Mouse (Mus musculus) ovary, adult 18-20 months (tissue): ENCODE measurements around the gene Nr4a1.

Experiments
- DNase-seq: peaks from one replicate; pipeline ENCODE4 v3.0.0; 2022; ENCODE audit warnings: low spot score, mixed read lengths

Gene Nr4a1

GRCm38 (mm10) chr15:101256463-101257206 lies 2.6 kb downstream of the Nr4a1 start:
- no peak for DNase-seq

GRCm38 (mm10) chr15:101258420-101258819 lies 4.4 kb downstream of the Nr4a1 start:
- DNase-seq = no peak

- no peak for DNase-seq
These were observed 5.9 kb downstream of the Nr4a1 start for GRCm38 (mm10) chr15:101259922-101260321.

GRCm38 (mm10) chr15:101260387-101260786 lies 6.3 kb downstream of the Nr4a1 start:
- no peak for DNase-seq

GRCm38 (mm10) chr15:101260874-101261622 lies 7.0 kb downstream of the Nr4a1 start:
- no peak for DNase-seq

DNA sequence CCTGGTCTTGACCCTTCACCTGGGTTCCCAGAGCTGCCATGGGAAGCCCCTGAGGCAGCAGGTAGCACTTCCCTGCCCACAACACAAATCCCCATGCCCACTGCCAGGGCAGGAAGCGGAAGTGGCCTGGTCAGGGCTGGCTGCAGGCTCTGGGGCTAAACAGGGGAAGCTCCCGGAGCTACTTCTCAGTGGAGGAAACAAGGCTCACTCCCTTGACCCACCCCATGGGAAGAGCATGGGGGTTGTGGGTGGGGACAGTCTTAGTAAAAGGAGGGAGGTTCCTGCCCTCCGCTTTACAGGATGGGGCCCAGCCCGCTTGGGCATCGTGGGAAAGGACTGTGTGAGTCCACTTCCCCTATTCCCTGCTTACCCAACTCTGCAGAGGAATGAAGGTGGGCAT lies 8.4 kb downstream of the Nr4a1 start:
- no peak for DNase-seq

- peak; percentile 93 for DNase-seq
These were observed 12.3 kb downstream of the Nr4a1 start for GRCm38 (mm10) chr15:101266132-101266963.

DNA sequence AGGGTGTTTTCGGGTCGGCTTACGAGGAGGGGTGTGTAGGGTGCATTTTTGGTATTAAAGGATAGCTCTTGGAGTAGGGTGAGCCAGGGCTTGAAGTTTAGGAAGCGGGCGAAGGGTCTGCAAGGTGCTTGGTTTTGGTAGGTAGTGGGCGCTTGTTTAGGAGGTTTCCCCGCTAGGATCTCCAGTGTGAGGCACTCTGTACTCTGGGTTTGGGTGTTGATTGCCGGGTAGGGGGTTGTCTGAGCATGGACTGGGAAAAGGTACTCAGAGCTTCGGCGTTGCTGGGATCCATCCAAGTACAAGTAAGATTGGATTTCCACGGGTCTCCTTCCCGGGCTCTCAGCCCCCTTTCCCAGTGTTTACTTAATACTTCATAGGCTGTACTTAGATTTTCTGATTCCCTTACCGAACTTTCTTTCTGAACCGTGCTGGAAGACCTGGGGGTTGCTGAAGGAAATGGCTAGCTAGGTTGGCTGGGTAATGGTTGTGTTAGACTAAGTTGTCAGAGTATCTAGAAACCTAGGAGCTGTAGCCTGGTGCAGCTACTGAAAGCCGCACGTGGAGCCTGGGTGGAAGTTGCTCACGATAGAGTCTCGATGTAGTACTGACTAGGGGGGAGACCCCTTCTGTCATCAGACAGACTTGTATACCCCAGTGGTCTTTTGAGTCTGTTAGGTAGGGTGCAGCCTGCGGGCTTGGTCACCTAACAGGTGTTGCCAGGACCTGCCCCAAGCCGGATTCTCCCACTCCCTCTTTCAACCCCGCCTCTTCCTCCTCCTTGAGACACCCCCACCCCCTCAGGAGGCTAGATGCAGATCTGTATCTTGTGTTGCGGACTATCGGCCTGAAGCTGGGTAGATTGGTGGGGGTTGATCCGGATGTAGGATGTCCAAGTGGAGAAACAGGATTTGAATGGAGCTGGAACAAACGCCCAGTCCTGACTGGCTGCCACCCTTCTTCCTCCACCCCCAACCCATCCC lies 13.3 kb downstream of the Nr4a1 start:
- DNase-seq = no peak

DNA sequence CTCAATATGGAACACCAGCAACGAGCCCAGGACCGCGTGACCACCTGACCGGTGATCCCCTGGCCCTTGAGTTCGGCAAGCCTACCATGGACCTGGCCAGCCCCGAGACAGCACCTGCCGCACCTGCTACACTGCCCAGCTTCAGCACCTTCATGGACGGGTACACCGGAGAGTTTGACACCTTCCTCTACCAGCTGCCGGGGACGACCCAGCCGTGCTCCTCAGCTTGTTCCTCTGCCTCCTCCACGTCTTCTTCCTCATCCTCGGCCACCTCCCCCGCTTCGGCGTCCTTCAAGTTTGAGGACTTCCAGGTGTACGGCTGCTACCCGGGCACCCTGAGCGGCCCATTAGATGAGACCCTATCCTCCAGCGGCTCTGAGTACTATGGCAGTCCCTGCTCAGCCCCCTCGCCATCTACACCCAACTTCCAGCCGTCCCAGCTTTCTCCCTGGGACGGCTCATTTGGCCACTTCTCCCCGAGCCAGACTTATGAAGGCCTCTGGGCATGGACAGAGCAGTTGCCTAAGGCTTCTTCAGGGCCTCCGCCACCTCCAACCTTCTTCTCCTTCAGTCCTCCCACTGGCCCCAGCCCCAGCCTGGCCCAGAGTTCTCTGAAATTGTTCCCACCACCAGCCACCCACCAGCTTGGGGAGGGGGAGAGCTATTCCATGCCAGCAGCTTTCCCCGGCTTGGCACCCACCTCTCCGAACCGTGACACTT lies 16.2 kb downstream of the Nr4a1 start:
- no peak for DNase-seq

DNA sequence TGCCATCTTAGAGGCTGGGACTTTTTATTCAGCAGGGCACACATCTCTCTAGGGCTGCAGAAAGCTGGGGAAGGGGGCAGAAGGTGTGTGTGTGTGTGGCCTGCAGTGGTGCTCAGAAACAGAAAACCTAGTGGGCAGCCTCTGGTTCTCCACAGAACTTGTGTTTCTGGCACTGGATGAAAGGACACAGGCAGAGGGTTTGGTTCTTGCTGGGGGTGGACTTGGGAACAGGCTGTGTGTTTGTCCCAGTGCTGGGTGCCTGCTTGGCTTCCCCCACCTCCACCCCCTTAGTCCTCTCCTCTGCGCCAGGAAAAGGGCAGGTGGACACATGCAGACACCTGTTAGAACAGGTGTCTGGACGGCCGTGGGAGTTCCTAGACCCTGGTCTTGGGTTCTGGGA lies 17.0 kb downstream of the Nr4a1 start:
- DNase-seq = no peak

DNA sequence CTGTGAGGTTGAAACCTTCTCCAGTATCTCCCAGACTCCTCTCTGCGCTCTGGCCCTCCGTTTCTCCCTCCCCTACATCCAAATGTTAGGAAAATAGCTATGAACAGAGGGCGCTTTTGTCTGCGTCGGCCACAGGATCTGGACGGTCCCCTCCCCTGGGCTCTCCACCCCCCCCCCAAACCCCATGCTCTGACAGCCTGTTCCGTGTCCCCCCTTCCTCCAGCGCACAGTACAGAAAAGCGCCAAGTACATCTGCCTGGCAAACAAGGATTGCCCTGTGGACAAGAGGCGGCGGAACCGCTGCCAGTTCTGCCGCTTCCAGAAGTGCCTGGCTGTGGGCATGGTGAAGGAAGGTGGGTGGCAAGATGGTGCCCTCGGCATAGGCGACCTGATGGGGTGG lies 17.4 kb downstream of the Nr4a1 start:
- no peak for DNase-seq

GRCm38 (mm10) chr15:101274380-101274779 lies 20.3 kb downstream of the Nr4a1 start:
- no peak for DNase-seq

DNA sequence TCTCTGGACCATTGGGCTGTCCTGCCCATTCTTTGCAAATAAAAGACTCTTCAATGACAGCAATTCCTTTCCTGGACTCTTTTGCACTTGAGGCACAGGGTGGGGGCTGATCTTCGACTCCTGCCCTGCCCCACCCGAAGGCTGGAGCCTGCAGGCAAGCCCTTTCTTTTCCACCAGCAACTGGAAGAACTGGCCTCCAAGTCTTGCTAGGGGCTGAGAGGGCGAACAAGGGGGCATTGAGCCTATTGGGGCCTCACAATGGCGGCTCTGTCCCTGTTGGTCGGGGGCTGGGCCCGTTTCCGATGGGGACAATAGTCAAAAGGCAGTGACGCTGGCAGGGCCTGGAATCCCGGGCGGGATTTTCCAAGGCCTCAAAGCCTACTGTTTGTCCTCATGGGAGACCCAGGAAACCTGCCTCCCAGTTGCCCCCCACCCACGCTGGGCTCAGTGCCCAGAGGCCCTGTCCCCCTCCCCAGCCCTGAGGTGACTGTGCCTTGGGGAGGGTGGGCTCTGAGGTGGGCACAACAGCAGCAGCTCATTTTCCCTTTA lies 23.4 kb downstream of the Nr4a1 start:
- no peak for DNase-seq

DNA sequence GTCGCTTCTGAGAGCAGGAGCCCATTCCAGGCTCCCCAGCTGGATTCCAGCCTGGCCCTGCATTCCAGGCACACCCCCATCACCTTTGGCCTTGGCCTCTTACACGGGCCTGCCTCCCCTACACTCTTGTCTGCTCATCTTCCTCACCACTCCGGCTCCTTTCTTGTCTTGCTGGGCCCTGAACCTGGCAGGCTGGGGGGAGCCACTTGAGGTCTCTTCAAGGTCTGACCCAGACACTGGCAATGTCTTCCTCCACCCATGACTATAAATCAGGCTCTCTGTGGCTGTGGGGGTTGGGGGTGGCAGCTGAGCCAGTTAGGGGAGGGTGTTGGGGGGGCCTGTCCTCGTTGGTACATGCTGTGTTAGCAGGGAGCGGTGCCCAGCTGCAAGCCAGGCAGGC lies 24.5 kb downstream of the Nr4a1 start:
- DNase-seq = peak; percentile 38

- peak; percentile 88 for DNase-seq
These were observed 25.4 kb downstream of the Nr4a1 start for GRCm38 (mm10) chr15:101279430-101279999.

DNA sequence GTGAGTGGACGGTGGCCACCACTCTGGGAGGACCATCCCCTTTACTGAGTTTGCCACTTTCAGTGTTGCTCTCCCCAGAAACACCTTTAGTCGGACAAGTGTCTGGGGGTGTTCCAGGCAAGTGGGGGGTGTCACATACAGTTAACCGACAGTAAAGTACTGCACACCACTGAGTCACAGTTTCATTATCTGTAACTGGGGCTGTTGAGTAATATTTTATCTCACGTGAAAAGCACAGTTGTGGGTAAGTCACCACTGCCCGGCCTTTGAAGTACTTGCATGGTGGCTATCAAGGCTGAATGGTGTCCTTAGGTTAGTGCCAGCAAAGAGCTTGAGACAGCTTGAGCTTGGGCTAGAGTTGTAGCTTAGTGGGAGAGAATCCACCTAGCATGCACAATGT lies 28.4 kb downstream of the Nr4a1 start:
- no peak for DNase-seq

- no peak for DNase-seq
These were observed 29.3 kb downstream of the Nr4a1 start for GRCm38 (mm10) chr15:101283183-101283910.

DNA sequence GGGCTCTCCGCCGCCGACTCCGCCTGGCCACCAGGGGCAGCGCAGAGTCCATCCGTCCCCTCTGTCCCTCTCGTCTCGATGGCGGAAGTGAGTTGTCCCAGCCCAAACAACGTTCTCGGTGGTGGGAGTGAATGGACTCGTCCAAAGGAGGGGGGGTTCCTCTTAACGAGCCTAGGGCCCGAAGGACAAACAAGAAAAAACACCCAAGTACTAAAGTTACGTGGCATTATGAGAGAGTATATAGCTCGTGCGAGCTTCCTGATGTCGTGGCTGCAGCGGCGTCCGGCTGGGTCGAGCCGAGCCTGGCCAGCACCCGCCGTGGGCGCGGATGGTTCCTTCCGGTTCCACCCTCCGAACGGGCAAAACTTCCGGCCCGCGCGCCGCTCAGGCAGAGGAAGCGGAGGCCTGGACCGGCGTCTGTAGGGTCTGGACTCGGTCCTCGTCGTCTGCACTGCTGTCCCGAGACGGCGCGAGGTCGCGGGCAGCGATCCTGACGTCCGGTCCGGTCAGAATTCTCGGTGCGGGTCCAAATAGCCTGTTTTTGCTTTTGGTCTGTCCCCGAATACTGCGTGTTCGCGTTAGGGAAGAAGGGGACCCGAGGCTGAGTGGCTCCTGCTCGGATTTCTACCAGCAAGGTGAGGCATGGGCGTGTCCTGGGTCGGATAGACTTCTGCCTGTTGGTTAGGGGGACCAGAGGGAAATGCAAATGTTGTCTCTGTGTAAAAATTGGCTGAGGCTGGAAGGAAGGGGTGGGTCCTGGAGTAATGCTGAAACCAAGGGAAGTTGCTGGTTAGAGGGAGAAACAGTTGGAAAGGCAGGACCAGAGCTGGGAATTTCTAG lies 30.1 kb downstream of the Nr4a1 start, which contains the start of gene Atg101:
Gene Atg101 (plus strand): TSS at position 362 of the 840 bp plus-strand sequence.
- DNase-seq = peak; percentile 83
